In genomic region chr2:125968811-125969210, GRCm38 (mm10) we compare ENCODE assay signal across 17 mouse cellular contexts.
"Had no signal": no experiment of that assay in that cellular context is flagged by ENCODE, and none has a peak within 500 bp of the region (broad histone marks: within the 10 kb centered on the region; RNA-seq: fewer than 3 reads in every experiment).

No protein-coding gene starts in this region.

- DNase-seq: lung, adult 2 months; lung, postnatal 14 days; lung, postnatal 36 days; right cerebral cortex, postnatal 14 days; thymus, adult 2 months; thymus, postnatal 25 days; thymus, postnatal 4 days had no signal

- H3K36me3 ChIP-seq: lung, embryonic 15.5 days; midbrain, embryonic 13.5 days; midbrain, embryonic 15.5 days; neural tube, embryonic 12.5 days; stomach, embryonic 15.5 days had no signal

- H3K9me3 ChIP-seq: lung, embryonic 15.5 days; megakaryocyte, embryonic 14.5 days; midbrain, embryonic 13.5 days; midbrain, embryonic 15.5 days; neural tube, embryonic 12.5 days; stomach, embryonic 15.5 days had no signal

- ATAC-seq: lung, postnatal 0 days; midbrain, embryonic 13.5 days; midbrain, embryonic 15.5 days had no signal

- H3K27me3 ChIP-seq: lung, embryonic 15.5 days; megakaryocyte, embryonic 14.5 days; midbrain, embryonic 13.5 days; midbrain, embryonic 15.5 days; neural tube, embryonic 12.5 days; stomach, embryonic 15.5 days had no signal

- H3K4me1 ChIP-seq: lung, embryonic 15.5 days; midbrain, embryonic 13.5 days; midbrain, embryonic 15.5 days; neural tube, embryonic 12.5 days; stomach, embryonic 15.5 days had no signal

- H3K4me3 ChIP-seq: lung, embryonic 15.5 days; megakaryocyte, embryonic 14.5 days; midbrain, embryonic 13.5 days; midbrain, embryonic 15.5 days; neural tube, embryonic 12.5 days; stomach, embryonic 15.5 days had no signal

- H3K9ac ChIP-seq: lung, embryonic 15.5 days; midbrain, embryonic 13.5 days; midbrain, embryonic 15.5 days; neural tube, embryonic 12.5 days; stomach, embryonic 15.5 days had no signal

- H3K27ac ChIP-seq: lung, embryonic 15.5 days; macrophage; midbrain, embryonic 13.5 days; midbrain, embryonic 15.5 days; neural tube, embryonic 12.5 days; stomach, embryonic 15.5 days; stomach, postnatal 0 days had no signal

- H3K4me2 ChIP-seq: lung, embryonic 15.5 days; midbrain, embryonic 11.5 days; midbrain, embryonic 13.5 days; midbrain, embryonic 15.5 days; neural tube, embryonic 12.5 days; stomach, embryonic 15.5 days had no signal
